Mouse (Mus musculus): ENCODE results near the gene Gdnf. TPM values are rescaled to one million over a fixed set of nuclear protein-coding genes. Genes with fewer than 3 reads are reported as not detected.

Gene Gdnf
- total and polyA plus RNA-seq, 3 experiments, result 0.10 to 0.68 (median 0.39) TPM

DNA sequence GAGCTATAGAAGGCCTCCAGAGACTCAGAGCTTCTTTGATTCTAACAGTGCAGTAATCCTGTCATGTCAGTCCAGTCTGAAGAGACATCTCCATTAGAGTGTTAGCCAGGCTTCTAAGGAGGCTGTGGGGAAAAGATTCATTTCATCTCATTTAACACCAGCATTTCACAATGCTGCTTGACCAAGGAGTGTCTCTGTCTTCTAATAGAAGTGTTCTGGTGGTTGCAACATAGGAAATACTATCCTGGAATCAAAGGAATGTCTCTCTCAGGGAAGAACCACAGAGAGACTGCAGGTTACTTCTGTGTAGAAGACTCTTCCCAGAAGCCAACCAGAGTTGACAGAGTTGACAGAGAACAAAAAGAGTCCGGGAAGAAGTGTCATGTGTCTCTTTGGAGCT, 31.0 kb downstream of the Gdnf start:
- no peaks in the 10 kb centered on the region for H3K36me3 ChIP-seq (ENCODE audit: control insufficient read depth, insufficient read depth, low read length)
- no peak for DNase-seq
- TF ChIP-seq POLR2A (IDR thresholded peaks at IDR 0.05; ENCODE audit: insufficient read depth, low read depth, low read length) (no peak), CTCF (IDR thresholded peaks at IDR 0.05) (no peak), EP300 (IDR thresholded peaks at IDR 0.05; ENCODE audit: insufficient read depth, low read depth, low read length) (no peak)
- H3K27ac ChIP-seq, result no peak overlapping the region
- H3K4me1 ChIP-seq (ENCODE audit: control insufficient read depth, insufficient read depth, low read length), result no peaks in the 10 kb centered on the region
- no peak overlapping the region for H3K4me3 ChIP-seq
- H3K9ac ChIP-seq (ENCODE audit: low read depth, low read length), result no peak overlapping the region
- H3K27me3 ChIP-seq (ENCODE audit: control insufficient read depth, insufficient read depth, low read length), result no peaks in the 10 kb centered on the region
- 97% methylated on average over 1 of the region's 1 CpGs for WGBS
- intact Hi-C loops (cut with DNase I), result no loop called here
- no peaks in the 10 kb centered on the region for H3K79me2 ChIP-seq (replicated peaks; ENCODE audit: control insufficient read depth, insufficient read depth, low read length)

DNA sequence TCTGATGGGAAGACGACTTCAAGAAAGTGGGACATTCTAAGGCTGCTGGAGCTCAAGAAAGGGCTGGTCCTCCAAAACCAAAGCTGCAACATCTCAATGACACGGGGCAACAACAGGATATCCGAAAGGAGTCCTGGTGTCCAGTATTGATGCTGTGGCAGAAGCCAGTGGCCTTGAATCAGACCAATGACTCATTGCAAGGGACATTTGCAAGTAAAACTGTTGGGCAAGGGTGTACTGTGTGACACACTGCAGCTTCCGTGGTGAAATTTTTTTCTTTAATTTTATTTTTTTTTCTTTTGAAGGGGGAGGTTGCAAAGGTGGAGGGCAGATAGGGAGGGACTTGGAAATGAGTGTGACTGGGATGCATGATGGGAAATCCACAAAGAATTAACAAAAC, 31.8 kb downstream of the Gdnf start:
- no peak overlapping the region for H3K27ac ChIP-seq
- H3K36me3 ChIP-seq (ENCODE audit: control insufficient read depth, insufficient read depth, low read length), result no peaks in the 10 kb centered on the region
- no peak for TF ChIP-seq CTCF (IDR thresholded peaks at IDR 0.05)
- no peak for TF ChIP-seq EP300 (IDR thresholded peaks at IDR 0.05; ENCODE audit: insufficient read depth, low read depth, low read length)
- no peak for TF ChIP-seq POLR2A (IDR thresholded peaks at IDR 0.05; ENCODE audit: insufficient read depth, low read depth, low read length)
- no peaks in the 10 kb centered on the region for H3K79me2 ChIP-seq (replicated peaks; ENCODE audit: control insufficient read depth, insufficient read depth, low read length)
- intact Hi-C loops (cut with DNase I), result no loop called here
- no peak overlapping the region for H3K9ac ChIP-seq (ENCODE audit: low read depth, low read length)
- no peaks in the 10 kb centered on the region for H3K4me1 ChIP-seq (ENCODE audit: control insufficient read depth, insufficient read depth, low read length)
- DNase-seq, result no peak
- H3K4me3 ChIP-seq, result no peak overlapping the region
- 79% methylated on average over 4 of the region's 4 CpGs for WGBS
- H3K27me3 ChIP-seq (ENCODE audit: control insufficient read depth, insufficient read depth, low read length), result no peaks in the 10 kb centered on the region

DNA sequence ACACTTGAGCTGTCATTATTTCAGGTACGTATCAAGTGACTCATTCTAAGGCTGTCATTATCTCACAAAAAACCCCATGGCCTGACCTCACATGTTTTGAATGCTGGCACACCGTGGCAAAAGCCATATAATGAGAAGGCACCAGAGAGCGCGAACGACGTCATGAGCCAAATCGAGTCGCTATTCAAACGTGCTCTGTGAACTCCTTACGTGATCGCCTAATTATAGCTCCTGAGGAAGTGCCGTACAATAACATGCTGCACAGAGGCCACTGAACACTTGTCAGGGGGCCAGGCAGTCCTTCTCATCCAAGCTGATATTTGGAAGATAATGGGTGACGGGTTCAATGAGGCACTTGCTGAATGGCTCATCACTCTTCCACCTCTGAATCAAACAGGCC, 46.8 kb downstream of the Gdnf start:
- 31% methylated on average over 13 of the region's 13 CpGs for WGBS
- H3K36me3 ChIP-seq (ENCODE audit: control insufficient read depth, insufficient read depth, low read length), result no peaks in the 10 kb centered on the region
- no peak overlapping the region for H3K27ac ChIP-seq
- H3K79me2 ChIP-seq (replicated peaks; ENCODE audit: control insufficient read depth, insufficient read depth, low read length), result no peaks in the 10 kb centered on the region
- DNase-seq, result peak; percentile 35 to 63
- H3K27me3 ChIP-seq (ENCODE audit: control insufficient read depth, insufficient read depth, low read length), result no peaks in the 10 kb centered on the region
- no peaks in the 10 kb centered on the region for H3K4me1 ChIP-seq (ENCODE audit: control insufficient read depth, insufficient read depth, low read length)
- TF ChIP-seq CTCF (IDR thresholded peaks at IDR 0.05) (no peak), EP300 (IDR thresholded peaks at IDR 0.05; ENCODE audit: insufficient read depth, low read depth, low read length) (no peak)
- no peak overlapping the region for H3K9ac ChIP-seq (ENCODE audit: low read depth, low read length)
- H3K4me3 ChIP-seq, result no peak overlapping the region
- intact Hi-C loops (cut with DNase I), result no loop called here

DNA sequence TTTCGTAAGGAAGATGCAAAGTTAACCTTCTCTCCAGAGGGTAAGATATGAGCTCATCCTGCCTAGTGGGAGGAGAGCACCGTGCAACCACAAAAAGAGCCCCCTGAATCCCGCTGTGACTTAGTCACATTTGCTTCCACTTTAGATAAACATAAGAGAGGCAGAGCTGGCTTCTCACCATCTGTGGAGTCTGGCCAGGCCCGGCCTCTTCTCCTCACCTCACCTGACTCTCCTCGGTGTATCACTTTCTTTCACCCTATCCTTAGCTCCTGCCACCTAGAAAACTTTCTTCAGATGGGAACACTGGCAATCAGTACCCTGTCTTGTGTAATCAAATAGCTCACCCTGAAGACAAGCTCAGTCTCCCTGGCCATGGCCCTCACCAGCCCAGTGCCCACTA, 48.2 kb downstream of the Gdnf start:
- Histone ChIP-seq H3K27me3 (ENCODE audit: control insufficient read depth, insufficient read depth, low read length) (no peaks in the 10 kb centered on the region), H3K36me3 (ENCODE audit: control insufficient read depth, insufficient read depth, low read length) (no peaks in the 10 kb centered on the region), H3K4me1 (ENCODE audit: control insufficient read depth, insufficient read depth, low read length) (no peaks in the 10 kb centered on the region), H3K27ac (no peak overlapping the region), H3K4me3 (no peak overlapping the region), H3K79me2 (replicated peaks; ENCODE audit: control insufficient read depth, insufficient read depth, low read length) (no peaks in the 10 kb centered on the region), H3K9ac (ENCODE audit: low read depth, low read length) (no peak overlapping the region)
- no peak for DNase-seq
- 58% methylated on average over 5 of the region's 5 CpGs for WGBS
- intact Hi-C loops (cut with DNase I), result no loop called here
- TF ChIP-seq EP300 (IDR thresholded peaks at IDR 0.05; ENCODE audit: insufficient read depth, low read depth, low read length), result no peak
- no peak for TF ChIP-seq CTCF (IDR thresholded peaks at IDR 0.05)
- TF ChIP-seq POLR2A (IDR thresholded peaks at IDR 0.05; ENCODE audit: insufficient read depth, low read depth, low read length), result no peak

DNA sequence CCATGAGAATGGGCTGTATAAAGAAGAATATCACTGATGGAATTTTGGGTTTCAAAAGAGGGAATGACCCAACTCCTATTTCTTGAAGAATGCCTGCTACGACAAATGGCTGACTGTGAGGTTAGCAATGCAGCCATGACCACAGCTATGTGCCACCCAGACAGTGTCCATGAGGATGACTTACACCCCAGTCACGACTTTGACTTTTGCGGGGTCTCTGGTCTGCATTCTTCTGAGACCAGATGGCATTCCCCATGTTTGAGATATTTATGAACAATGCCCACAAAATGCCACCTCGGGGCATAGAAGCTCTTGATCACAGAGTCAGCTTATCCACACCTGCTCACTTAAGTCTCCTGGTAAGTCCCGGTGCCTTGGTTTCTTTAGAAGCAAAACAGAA, 52.2 kb downstream of the Gdnf start:
- Histone ChIP-seq H3K9ac (ENCODE audit: low read depth, low read length) (no peak overlapping the region), H3K4me1 (ENCODE audit: control insufficient read depth, insufficient read depth, low read length) (no peaks in the 10 kb centered on the region), H3K36me3 (ENCODE audit: control insufficient read depth, insufficient read depth, low read length) (no peaks in the 10 kb centered on the region), H3K79me2 (replicated peaks; ENCODE audit: control insufficient read depth, insufficient read depth, low read length) (no peaks in the 10 kb centered on the region), H3K4me3 (no peak overlapping the region), H3K27ac (no peak overlapping the region), H3K27me3 (ENCODE audit: control insufficient read depth, insufficient read depth, low read length) (no peaks in the 10 kb centered on the region)
- WGBS, result 88% methylated on average over 5 of the region's 5 CpGs
- DNase-seq, result no peak
- TF ChIP-seq POLR2A (IDR thresholded peaks at IDR 0.05; ENCODE audit: insufficient read depth, low read depth, low read length), result no peak
- no peak for TF ChIP-seq CTCF (IDR thresholded peaks at IDR 0.05)
- TF ChIP-seq EP300 (IDR thresholded peaks at IDR 0.05; ENCODE audit: insufficient read depth, low read depth, low read length), result no peak
- intact Hi-C loops (cut with DNase I), result no loop called here

DNA sequence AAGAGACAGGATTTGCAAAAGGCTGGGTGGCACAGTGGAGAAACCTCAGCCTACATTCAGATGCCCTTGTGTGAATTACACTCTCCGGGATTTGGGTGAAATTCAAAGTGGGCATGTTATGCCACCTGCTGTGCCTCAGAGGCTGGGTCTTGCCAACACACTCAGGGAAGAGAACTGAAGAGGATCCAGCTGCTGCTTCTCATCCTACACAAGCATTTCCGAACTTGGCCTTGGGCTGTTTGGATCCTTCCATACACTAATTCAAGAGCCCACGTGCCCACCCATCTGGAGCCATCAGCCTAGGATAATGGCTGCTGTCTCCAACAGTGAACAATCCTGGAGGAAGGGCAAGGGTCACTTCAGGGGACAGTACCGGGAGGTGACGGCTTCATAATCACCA, 52.7 kb downstream of the Gdnf start:
- WGBS, result 71% methylated on average over 5 of the region's 5 CpGs
- Histone ChIP-seq H3K4me3 (no peak overlapping the region), H3K4me1 (ENCODE audit: control insufficient read depth, insufficient read depth, low read length) (no peaks in the 10 kb centered on the region), H3K27me3 (ENCODE audit: control insufficient read depth, insufficient read depth, low read length) (no peaks in the 10 kb centered on the region), H3K27ac (no peak overlapping the region), H3K9ac (ENCODE audit: low read depth, low read length) (no peak overlapping the region), H3K36me3 (ENCODE audit: control insufficient read depth, insufficient read depth, low read length) (no peaks in the 10 kb centered on the region), H3K79me2 (replicated peaks; ENCODE audit: control insufficient read depth, insufficient read depth, low read length) (no peaks in the 10 kb centered on the region)
- no peak for DNase-seq
- intact Hi-C loops (cut with DNase I), result no loop called here
- TF ChIP-seq EP300 (IDR thresholded peaks at IDR 0.05; ENCODE audit: insufficient read depth, low read depth, low read length) (no peak), CTCF (IDR thresholded peaks at IDR 0.05) (no peak), POLR2A (IDR thresholded peaks at IDR 0.05; ENCODE audit: insufficient read depth, low read depth, low read length) (no peak)

Data from heart, adult 2 months (tissue).